Mouse (Mus musculus): ENCODE data around the gene Bahd1. TPM values are rescaled to one million over a fixed set of nuclear protein-coding genes. Genes with fewer than 3 reads are reported as not detected.

The Bahd1 gene
- 1.3 TPM for polyA plus RNA-seq (2017; shearing (Covaris generic))

GRCm38 (mm10) chr2:118899981-118900825 lies at the start of gene Bahd1:
Gene Bahd1, plus strand, starts transcription at chr2:118900377.

DNA sequence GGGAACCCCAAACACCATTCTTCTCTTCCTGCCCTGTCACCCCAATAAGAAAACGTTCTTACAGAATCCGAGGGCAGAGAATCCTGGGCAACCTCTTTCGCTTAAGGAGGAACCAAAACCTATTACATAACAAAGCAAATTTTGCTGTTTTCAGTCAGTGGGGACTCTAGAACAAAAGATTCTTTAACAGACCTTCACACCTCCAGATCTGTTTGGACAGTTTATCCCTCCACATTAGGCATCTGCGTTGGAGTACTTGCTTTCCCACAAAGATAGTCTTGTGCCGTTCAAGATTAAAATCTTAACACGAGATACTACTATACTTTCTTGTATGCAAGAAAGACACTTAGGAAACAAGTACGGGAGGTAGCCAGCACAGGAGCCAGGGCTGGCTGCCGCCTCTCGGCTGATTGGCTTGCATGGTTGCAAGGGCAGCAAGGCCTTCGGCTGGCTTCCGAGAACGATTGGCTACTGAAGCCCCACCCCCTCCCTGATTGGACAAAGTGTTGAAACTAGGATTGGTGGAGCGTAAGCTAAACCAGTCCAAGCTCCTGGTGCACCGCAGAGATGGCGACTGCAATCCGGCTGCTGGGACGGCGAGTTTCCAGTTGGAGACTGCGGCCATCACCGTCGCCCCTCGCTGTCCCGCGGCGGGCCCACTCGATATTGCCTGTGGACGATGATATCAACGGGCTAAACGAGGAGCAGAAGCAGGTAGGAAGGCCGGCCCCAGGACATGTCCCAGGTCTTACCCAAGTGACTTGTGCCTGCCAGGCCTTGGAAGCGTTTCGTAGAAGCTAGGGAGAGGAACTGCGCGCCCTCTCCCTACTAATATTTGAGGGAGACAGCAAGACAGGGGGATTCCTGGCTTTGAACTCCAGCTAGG lies 38.5 kb upstream of the Bahd1 start, which contains the start of gene Ivd:
Gene Ivd, plus strand, starts transcription at position 501 of the 886 bp plus-strand sequence.

GRCm38 (mm10) chr2:118926361-118926997 lies 26.3 kb downstream of the Bahd1 start, which contains the start of gene Chst14:
Gene Chst14, plus strand, starts transcription at chr2:118926496.

Other genes with a start within 250 kb of the Bahd1 start
- 0.36 TPM for gene Pak6, start 237.1 kb upstream of the Bahd1 start, polyA plus RNA-seq (2017; shearing (Covaris generic))
- gene Ankrd63, start 196.4 kb upstream of the Bahd1 start, polyA plus RNA-seq (2017; shearing (Covaris generic)): not detected
- 26.2 TPM for gene Plcb2, start 171.9 kb upstream of the Bahd1 start, polyA plus RNA-seq (2017; shearing (Covaris generic))
- gene Inafm2, start 154.6 kb upstream of the Bahd1 start, polyA plus RNA-seq (2017; shearing (Covaris generic)): 3.0 TPM
- gene Ccdc9b, start 137.7 kb upstream of the Bahd1 start, polyA plus RNA-seq (2017; shearing (Covaris generic)): 0.07 TPM
- gene Phgr1, start 127.6 kb upstream of the Bahd1 start, polyA plus RNA-seq (2017; shearing (Covaris generic)): not detected
- not detected for gene Disp2, start 120.7 kb upstream of the Bahd1 start, polyA plus RNA-seq (2017; shearing (Covaris generic))
- 10.4 TPM for gene Knstrn, start 86.4 kb upstream of the Bahd1 start, polyA plus RNA-seq (2017; shearing (Covaris generic))
- 94.6 TPM for gene Ivd, start 38.4 kb upstream of the Bahd1 start, polyA plus RNA-seq (2017; shearing (Covaris generic))
- gene Chst14, start 26.1 kb downstream of the Bahd1 start, polyA plus RNA-seq (2017; shearing (Covaris generic)): 3.0 TPM
- gene Ccdc32, start 129.0 kb downstream of the Bahd1 start, polyA plus RNA-seq (2017; shearing (Covaris generic)): 27.4 TPM
- gene Rpusd2, start 134.4 kb downstream of the Bahd1 start, polyA plus RNA-seq (2017; shearing (Covaris generic)): 2.5 TPM
- 2.3 TPM for gene Knl1, start 146.7 kb downstream of the Bahd1 start, polyA plus RNA-seq (2017; shearing (Covaris generic))
- gene Rad51, start 212.4 kb downstream of the Bahd1 start, polyA plus RNA-seq (2017; shearing (Covaris generic)): 6.8 TPM